Mouse (Mus musculus) heart, postnatal 0 days (tissue): ENCODE data around the gene Mphosph9. TPM values are rescaled to one million over a fixed set of nuclear protein-coding genes. Genes with fewer than 3 reads are reported as not detected.
A peak's percentile ranks its signal among the peaks of the same experiment; 100 is the strongest.

ENCODE experiments used
- ATAC-seq: fragments of 200-750 bp; cut with Nextera tagmentation; 2 replicates; pipeline ENCODE4 v1.8.0; 2017; ENCODE audit warnings: low read depth, moderate number of reproducible peaks, moderate library complexity; ENCODE audit not compliant: insufficient read depth
- DNase-seq: peaks from one replicate; pipeline ENCODE4 v3.0.0-alpha.2; 2016; ENCODE audit warnings: low spot score
- H3K27ac ChIP-seq: fragments of 300-500 bp; sonication (generic); 2 replicates; pipeline ENCODE4 v1.5.1; 2014; ENCODE audit warnings: low read depth, mild to moderate bottlenecking
- H3K27me3 ChIP-seq: fragments of 300-500 bp; sonication (generic); 2 replicates; pipeline ENCODE4 v1.6.1; 2014; ENCODE audit warnings: low read length, mixed read lengths; ENCODE audit not compliant: control insufficient read depth, insufficient read depth
- H3K36me3 ChIP-seq: fragments of 300-500 bp; sonication (generic); replicated peaks from 2 replicates; pipeline ENCODE4 v1.6.1; 2014; ENCODE audit warnings: low read length, mixed read lengths; ENCODE audit not compliant: control insufficient read depth, insufficient read depth
- H3K4me1 ChIP-seq: fragments of 300-500 bp; sonication (generic); 2 replicates; pipeline ENCODE4 v1.6.1; 2014; ENCODE audit warnings: antibody characterized with exemption; ENCODE audit not compliant: control insufficient read depth, insufficient read depth
- H3K4me2 ChIP-seq: fragments of 300-500 bp; sonication (generic); 2 replicates; pipeline ENCODE4 v1.6.1; 2014; ENCODE audit warnings: low read depth, mild to moderate bottlenecking, low read length, moderate library complexity
- H3K4me3 ChIP-seq: fragments of 300-500 bp; sonication (generic); 2 replicates; pipeline ENCODE4 v1.5.1; 2014; ENCODE audit warnings: low read depth, low read length
- H3K9ac ChIP-seq: fragments of 300-500 bp; sonication (generic); replicated peaks from 2 replicates; pipeline ENCODE4 v1.6.1; 2014; ENCODE audit warnings: low read depth, low read length, mixed read lengths
- H3K9me3 ChIP-seq: fragments of 300-500 bp; sonication (generic); replicated peaks from 2 replicates; pipeline ENCODE4 v1.6.1; 2016; ENCODE audit warnings: low read length; ENCODE audit not compliant: control insufficient read depth
- CTCF ChIP-seq: IDR thresholded peaks from 2 replicates; pipeline ENCODE4 v1.5.1; 2016; ENCODE audit warnings: antibody characterized with exemption, control low read depth, low read depth
- EP300 ChIP-seq: IDR thresholded peaks from 2 replicates; pipeline ENCODE4 v1.6.1; 2016; ENCODE audit warnings: antibody characterized with exemption, low read depth
- WGBS: fragments of 180-500 bp; shearing (Covaris S2); extraction: QIAGEN DNeasy Blood & Tissue Kit; methylation state at CpG from one replicate; pipeline ENCODE4 v1.1.7; 2014; 5-methylcytosine and 5-hydroxymethylcytosine counted together
- polyA plus RNA-seq: library from polyadenylated mRNA; unstranded; fragments of >200 nt; fragmentation: Nextera tagmentation; extraction: Ambion mirVana; gene quantifications from 2 replicates; pipeline ENCODE4 v1.2.1, GENCODE M21; 2015
- total RNA-seq: library from RNA; depleted of rRNA; stranded (reverse); fragments of >200 nt; gene quantifications from 2 replicates; pipeline ENCODE4 v1.2.3, GENCODE M21; 2014; ENCODE audit warnings: low replicate concordance

Mphosph9 gene
- total and polyA plus RNA-seq, 2 experiments from 2014 or later: 5.3 to 10.5 TPM

- Histone ChIP-seq H3K4me2 (no peak overlapping the region), H3K4me3 (no peak overlapping the region), H3K36me3 (peaks cover 57% of the 10 kb centered on the region), H3K27ac (no peak overlapping the region), H3K9me3 (0 out of 2 replicates have a peak, but pooled peaks cover 3% of the 10 kb centered on the region), H3K9ac (no peak overlapping the region), H3K4me1 (no peaks in the 10 kb centered on the region), H3K27me3 (no peaks in the 10 kb centered on the region)
- TF ChIP-seq CTCF (peak; percentile 62), EP300 (no peak)
- ATAC-seq (peak; percentile 41; the same call in 1 of the 2 replicates), DNase-seq (peak; percentile 55)
- 59% methylated on average over 3 of the region's 3 CpGs for WGBS
Measured at GRCm38 (mm10) chr5:124284330-124284729, 43.4 kb downstream of the Mphosph9 start.

DNA sequence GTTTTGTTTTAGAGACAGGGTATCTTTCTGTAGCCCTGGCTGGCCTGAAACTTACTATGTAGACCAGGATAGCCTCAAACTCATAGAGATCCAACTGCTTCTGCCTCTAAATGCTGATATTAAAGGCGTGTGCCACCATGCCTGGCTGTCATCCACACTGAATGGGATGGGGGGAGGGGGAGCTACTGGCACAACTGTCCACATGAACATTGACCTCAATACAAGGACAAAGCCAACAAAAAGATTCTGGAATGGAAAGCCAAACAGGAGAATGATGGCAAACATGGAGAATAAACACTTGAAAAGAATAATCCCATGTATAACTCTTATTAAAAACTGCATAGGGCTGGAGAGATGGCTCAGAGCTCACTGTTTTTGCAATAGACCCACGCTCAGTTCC lies 44.9 kb downstream of the Mphosph9 start:
- H3K27me3 ChIP-seq: no peaks in the 10 kb centered on the region
- no peak for TF ChIP-seq EP300
- no peak for TF ChIP-seq CTCF
- no peaks in the 10 kb centered on the region for H3K4me1 ChIP-seq
- 0 out of 2 replicates have a peak, but pooled peaks cover 2% of the 10 kb centered on the region for H3K9me3 ChIP-seq
- no peak overlapping the region for H3K4me2 ChIP-seq
- DNase-seq: no peak
- WGBS: 83% methylated on average over 2 of the region's 2 CpGs
- H3K27ac ChIP-seq: no peak overlapping the region
- ATAC-seq: no peak
- H3K4me3 ChIP-seq: no peak overlapping the region
- peaks cover 52% of the 10 kb centered on the region for H3K36me3 ChIP-seq
- no peak overlapping the region for H3K9ac ChIP-seq

DNA sequence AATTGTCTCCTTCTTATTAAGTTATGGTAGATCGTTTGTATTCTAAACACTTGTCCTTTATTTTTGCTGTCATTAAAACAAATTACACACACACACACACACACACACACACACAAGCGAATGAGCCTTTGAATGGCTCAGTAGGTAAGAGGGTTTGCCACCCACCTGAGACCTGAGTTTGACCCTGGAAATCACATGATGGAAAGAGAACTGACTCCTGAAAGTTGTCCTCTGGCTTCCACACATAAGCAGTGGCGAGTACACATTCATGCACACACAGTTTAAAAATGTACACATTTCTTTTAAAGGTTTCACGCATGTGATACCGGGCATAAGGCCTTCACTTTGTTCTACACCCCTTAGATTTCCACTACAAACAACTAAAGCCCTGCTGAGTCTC lies 57.5 kb downstream of the Mphosph9 start:
- H3K4me3 ChIP-seq: no peak overlapping the region
- TF ChIP-seq EP300: no peak
- no peak for TF ChIP-seq CTCF
- ATAC-seq (no peak), DNase-seq (no peak)
- peaks cover 12% of the 10 kb centered on the region for H3K36me3 ChIP-seq
- no peak overlapping the region for H3K27ac ChIP-seq
- no peaks in the 10 kb centered on the region for H3K9me3 ChIP-seq
- 96% methylated on average over 5 of the region's 5 CpGs for WGBS
- H3K27me3 ChIP-seq: no peaks in the 10 kb centered on the region
- no peak overlapping the region for H3K9ac ChIP-seq
- peaks cover 10% of the 10 kb centered on the region for H3K4me1 ChIP-seq
- H3K4me2 ChIP-seq: no peak overlapping the region

DNA sequence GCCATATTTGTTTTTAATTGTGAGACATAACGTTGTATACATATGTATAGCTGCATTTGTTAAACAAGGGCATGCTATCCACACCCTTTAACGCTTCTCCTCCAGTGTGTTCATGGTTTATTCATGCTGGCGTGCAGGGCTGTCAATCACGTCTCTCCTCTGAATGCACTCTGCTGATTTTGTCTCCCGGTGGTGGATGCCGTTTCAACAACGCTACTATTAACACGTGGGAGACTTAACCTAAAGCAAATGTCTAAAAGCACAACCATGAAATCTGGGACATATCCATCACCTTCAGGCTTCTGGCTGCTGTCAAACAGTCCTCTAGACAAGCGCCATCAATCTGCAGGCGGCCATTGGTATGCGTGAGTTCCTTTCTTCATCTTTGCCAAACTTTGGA lies 58.1 kb downstream of the Mphosph9 start:
- no peak overlapping the region for H3K27ac ChIP-seq
- no peaks in the 10 kb centered on the region for H3K9me3 ChIP-seq
- WGBS: 67% methylated on average over 11 of the region's 11 CpGs
- TF ChIP-seq CTCF (no peak), EP300 (no peak)
- H3K4me1 ChIP-seq: peaks cover 10% of the 10 kb centered on the region
- no peaks in the 10 kb centered on the region for H3K27me3 ChIP-seq
- H3K9ac ChIP-seq: no peak overlapping the region
- DNase-seq: no peak
- no peak for ATAC-seq
- H3K4me3 ChIP-seq: no peak overlapping the region
- peaks cover 17% of the 10 kb centered on the region for H3K36me3 ChIP-seq
- H3K4me2 ChIP-seq: no peak overlapping the region

- H3K4me2 ChIP-seq: no peak overlapping the region
- TF ChIP-seq CTCF (no peak), EP300 (no peak)
- H3K27me3 ChIP-seq: no peaks in the 10 kb centered on the region
- H3K36me3 ChIP-seq: peaks cover 35% of the 10 kb centered on the region
- no peak overlapping the region for H3K27ac ChIP-seq
- no peaks in the 10 kb centered on the region for H3K9me3 ChIP-seq
- H3K9ac ChIP-seq: no peak overlapping the region
- ATAC-seq: peak; percentile 11; the same call in 1 of the 2 replicates
- no peak for DNase-seq
- 30% methylated on average over 6 of the region's 6 CpGs for WGBS
- H3K4me1 ChIP-seq: peaks cover 10% of the 10 kb centered on the region
- no peak overlapping the region for H3K4me3 ChIP-seq
Measured at GRCm38 (mm10) chr5:124267652-124268051, 60.1 kb downstream of the Mphosph9 start.

DNA sequence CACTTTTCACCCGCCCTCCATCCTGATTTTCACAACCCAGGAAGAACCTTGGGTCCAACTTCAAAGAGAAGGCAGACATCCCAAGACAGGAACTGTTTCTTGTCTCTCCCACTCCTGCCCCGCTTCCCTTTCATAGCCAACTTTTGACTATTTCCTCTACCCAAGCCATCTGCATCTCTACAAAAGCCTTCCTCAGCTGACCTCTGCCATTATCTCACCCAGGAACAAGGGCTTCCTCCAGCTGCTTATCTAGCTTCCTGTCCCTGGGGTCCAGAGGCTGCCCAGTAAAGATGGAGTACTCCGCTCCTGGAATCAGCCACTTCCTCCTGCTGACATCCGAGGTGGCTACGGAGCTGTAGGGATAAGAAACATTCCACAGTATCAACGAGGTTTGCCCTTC lies 61.0 kb downstream of the Mphosph9 start:
- no peak for TF ChIP-seq EP300
- no peak for TF ChIP-seq CTCF
- no peak overlapping the region for H3K9ac ChIP-seq
- H3K27ac ChIP-seq: 0 out of 2 replicates have a peak overlapping the region, but pooled peaks have one; percentile 4
- H3K9me3 ChIP-seq: no peaks in the 10 kb centered on the region
- H3K4me2 ChIP-seq: no peak overlapping the region
- H3K27me3 ChIP-seq: no peaks in the 10 kb centered on the region
- ATAC-seq (peak; percentile 27; the same call in 1 of the 2 replicates), DNase-seq (no peak)
- H3K36me3 ChIP-seq: peaks cover 38% of the 10 kb centered on the region
- no peak overlapping the region for H3K4me3 ChIP-seq
- peaks cover 10% of the 10 kb centered on the region for H3K4me1 ChIP-seq
- WGBS: 32% methylated on average over 6 of the region's 6 CpGs
